28 mouse cellular contexts compared by ENCODE assay signal in genomic region chr9:21318792-21319191, GRCm38 (mm10). TPM values are rescaled to one million over a fixed set of nuclear protein-coding genes. Genes with fewer than 3 reads are reported as not detected.
DNase-seq lines count a peak whose midpoint lies in the region; ATAC-seq and TF ChIP-seq lines count a peak whose summit lies in the region.
"Had no signal": no experiment of that assay in that cellular context is flagged by ENCODE, and none has a peak within 500 bp of the region (broad histone marks: within the 10 kb centered on the region; RNA-seq: fewer than 3 reads in every experiment).

No protein-coding gene starts in this region.

- H3K4me3 ChIP-seq in megakaryocyte, embryonic 14.5 days (replicated peaks), result peak overlapping the region; percentile 31
- no peak overlapping the region for H3K4me3 ChIP-seq in liver, postnatal 0 days (ENCODE audit: low read depth, low read length)
- no peak overlapping the region for H3K4me3 ChIP-seq in intestine, embryonic 15.5 days (replicated peaks)
- H3K4me3 ChIP-seq: embryonic facial prominence, embryonic 13.5 days; forebrain, embryonic 10.5 days; forebrain, embryonic 15.5 days; gastrocnemius, adult 2 months; hindbrain, embryonic 13.5 days; midbrain, embryonic 13.5 days had no signal

- no peak for TF ChIP-seq EP300 in liver, postnatal 0 days (IDR thresholded peaks at IDR 0.05; ENCODE audit: low read depth)

- no peak for TF ChIP-seq CTCF in liver, postnatal 0 days (IDR thresholded peaks at IDR 0.05; ENCODE audit: low read depth)

- WGBS in liver, postnatal 0 days (ENCODE audit: insufficient replicate concordance), result 56% methylated on average over 6 of the region's 6 CpGs
- WGBS in intestine, embryonic 15.5 days, result 86% methylated on average over 6 of the region's 6 CpGs

- ATAC-seq in megakaryocyte, adult 5-6 weeks (ENCODE audit: poor library complexity, severe bottlenecking), result no peak
- no peak for ATAC-seq in liver, postnatal 0 days
- no peak for ATAC-seq in intestine, embryonic 15.5 days
- ATAC-seq: CD4-positive, CD25-positive, alpha-beta regulatory T cell, adult 4 months; forebrain, embryonic 15.5 days; midbrain, embryonic 13.5 days had no signal

- peaks cover 61% of the 10 kb centered on the region for H3K4me1 ChIP-seq in megakaryocyte, embryonic 14.5 days
- H3K4me1 ChIP-seq in liver, postnatal 0 days (ENCODE audit: insufficient read depth), result peaks cover 30% of the 10 kb centered on the region
- H3K4me1 ChIP-seq in intestine, embryonic 15.5 days (replicated peaks), result peaks cover 15% of the 10 kb centered on the region

- H3K27me3 ChIP-seq in megakaryocyte, embryonic 14.5 days (replicated peaks), result no peaks in the 10 kb centered on the region
- no peaks in the 10 kb centered on the region for H3K27me3 ChIP-seq in liver, postnatal 0 days (ENCODE audit: insufficient read depth, low read length)
- H3K27me3 ChIP-seq in intestine, embryonic 15.5 days (replicated peaks), result no peaks in the 10 kb centered on the region
- H3K27me3 ChIP-seq: embryonic facial prominence, embryonic 13.5 days; forebrain, embryonic 15.5 days; hindbrain, embryonic 13.5 days; midbrain, embryonic 13.5 days had no signal

- H3K9ac ChIP-seq in liver, postnatal 0 days (replicated peaks), result no peak overlapping the region
- no peak overlapping the region for H3K9ac ChIP-seq in intestine, embryonic 15.5 days
- H3K9ac ChIP-seq: embryonic facial prominence, embryonic 13.5 days; forebrain, embryonic 15.5 days; hindbrain, embryonic 13.5 days; lung, embryonic 14.5 days; midbrain, embryonic 13.5 days had no signal

- no peak overlapping the region for H3K4me2 ChIP-seq in liver, postnatal 0 days (ENCODE audit: low read depth, low read length)
- no peak overlapping the region for H3K4me2 ChIP-seq in intestine, embryonic 15.5 days (replicated peaks)
- H3K4me2 ChIP-seq: embryonic facial prominence, embryonic 13.5 days; forebrain, embryonic 15.5 days; heart, embryonic 11.5 days; hindbrain, embryonic 13.5 days; lung, embryonic 14.5 days; midbrain, embryonic 13.5 days had no signal

- DNase-seq in 416B (ENCODE audit: low read depth), result peak; percentile 69
- DNase-seq in MEL-GATA-1-ER (ENCODE audit: extremely low read depth, low read depth), result peak; percentile 66
- no peak for DNase-seq in liver, postnatal 0 days
- no peak for DNase-seq in adipocyte (ENCODE audit: low spot score)
- DNase-seq: adrenal gland, postnatal 10 days; cerebellum, adult 11-12 months; cerebellum, adult 9-11 months; gastrocnemius, adult 2 months; gastrocnemius, postnatal 36 days; heart, adult 18-20 months; heart, postnatal 36 days; kidney, adult 11 months; kidney, postnatal 14 days; layer of hippocampus, adult 9-11 months; lung, embryonic 14.5 days; lung, postnatal 14 days; right cerebral cortex, postnatal 14 days; thymus, adult 18-20 months had no signal

- H3K27ac ChIP-seq in liver, postnatal 0 days (ENCODE audit: low read depth), result 0 out of 2 replicates have a peak overlapping the region, but pooled peaks have one; percentile 3
- no peak overlapping the region for H3K27ac ChIP-seq in intestine, embryonic 15.5 days
- H3K27ac ChIP-seq: embryonic facial prominence, embryonic 13.5 days; forebrain, embryonic 10.5 days; forebrain, embryonic 15.5 days; gastrocnemius, adult 2 months; hindbrain, embryonic 13.5 days; midbrain, embryonic 13.5 days had no signal

- H3K36me3 ChIP-seq in megakaryocyte, embryonic 14.5 days (replicated peaks; ENCODE audit: low read length), result peaks cover 3% of the 10 kb centered on the region
- H3K36me3 ChIP-seq in liver, postnatal 0 days (replicated peaks; ENCODE audit: insufficient read depth, low read length), result no peaks in the 10 kb centered on the region; the same call in 1 of the 2 replicates
- no peaks in the 10 kb centered on the region for H3K36me3 ChIP-seq in intestine, embryonic 15.5 days
- H3K36me3 ChIP-seq: embryonic facial prominence, embryonic 13.5 days; forebrain, embryonic 10.5 days; forebrain, embryonic 15.5 days; hindbrain, embryonic 13.5 days; midbrain, embryonic 13.5 days had no signal

- no peaks in the 10 kb centered on the region for H3K9me3 ChIP-seq in megakaryocyte, embryonic 14.5 days
- H3K9me3 ChIP-seq in liver, postnatal 0 days (ENCODE audit: low read length), result no peaks in the 10 kb centered on the region
- H3K9me3 ChIP-seq in intestine, embryonic 15.5 days, result no peaks in the 10 kb centered on the region
- H3K9me3 ChIP-seq: embryonic facial prominence, embryonic 13.5 days; forebrain, embryonic 10.5 days; forebrain, embryonic 15.5 days; hindbrain, embryonic 13.5 days; midbrain, embryonic 13.5 days had no signal

RNA-seq across cellular contexts. Expression of gene Slc44a2, which starts 1.7 kb away (rescaled TPM):
- 46.8 and 61.6 TPM in 2 replicates for polyA plus RNA-seq in megakaryocyte, embryonic 14.5 days (2012; ENCODE audit: insufficient read depth, low replicate concordance)
- 112 and 124 TPM in 2 replicates for total RNA-seq in megakaryocyte, adult 5-6 weeks (2015)
- total RNA-seq in megakaryocyte, adult 5-6 weeks (2017), result 101 and 116 TPM in 2 replicates
- 12.8 and 14.4 TPM in 2 replicates for polyA plus RNA-seq in liver, postnatal 0 days (2015; fragmentation: Nextera tagmentation; extraction: Ambion mirVana)
- 48.1 and 52.0 TPM in 2 replicates for polyA plus RNA-seq in intestine, embryonic 15.5 days (2015; fragmentation: Nextera tagmentation; extraction: Ambion mirVana)

RNA-seq across cellular contexts. Expression of gene Ap1m2, which starts 6.7 kb away (rescaled TPM):
- polyA plus RNA-seq in megakaryocyte, embryonic 14.5 days (2012; ENCODE audit: insufficient read depth, low replicate concordance), result not detected in 2 replicates
- 0.31 and 0.32 TPM in 2 replicates for total RNA-seq in megakaryocyte, adult 5-6 weeks (2015)
- total RNA-seq in megakaryocyte, adult 5-6 weeks (2017), result 0.92 and 1.6 TPM in 2 replicates
- polyA plus RNA-seq in liver, postnatal 0 days (2015; fragmentation: Nextera tagmentation; extraction: Ambion mirVana), result 0.32 and 0.54 TPM in 2 replicates
- 106 and 115 TPM in 2 replicates for polyA plus RNA-seq in intestine, embryonic 15.5 days (2015; fragmentation: Nextera tagmentation; extraction: Ambion mirVana)
- total RNA-seq: gastrocnemius, adult 2 months; gastrocnemius, postnatal 36 days; heart, adult 18-20 months; heart, postnatal 36 days had no signal

RNA-seq across cellular contexts. Expression of gene Cdkn2d, which starts 27.6 kb away (rescaled TPM):
- 94.7 and 248 TPM in 2 replicates for polyA plus RNA-seq in megakaryocyte, embryonic 14.5 days (2012; ENCODE audit: insufficient read depth, low replicate concordance)
- 132 and 138 TPM in 2 replicates for total RNA-seq in megakaryocyte, adult 5-6 weeks (2015)
- 65.6 and 75.3 TPM in 2 replicates for total RNA-seq in megakaryocyte, adult 5-6 weeks (2017)
- polyA plus RNA-seq in liver, postnatal 0 days (2015; fragmentation: Nextera tagmentation; extraction: Ambion mirVana), result 74.3 and 76.6 TPM in 2 replicates
- 38.4 and 42.1 TPM in 2 replicates for polyA plus RNA-seq in intestine, embryonic 15.5 days (2015; fragmentation: Nextera tagmentation; extraction: Ambion mirVana)

RNA-seq across cellular contexts. Expression of gene Kri1, which starts 31.0 kb away (rescaled TPM):
- polyA plus RNA-seq in megakaryocyte, embryonic 14.5 days (2012; ENCODE audit: insufficient read depth, low replicate concordance), result 32.6 and 47.4 TPM in 2 replicates
- 28.0 and 28.4 TPM in 2 replicates for total RNA-seq in megakaryocyte, adult 5-6 weeks (2015)
- 53.6 and 76.9 TPM in 2 replicates for total RNA-seq in megakaryocyte, adult 5-6 weeks (2017)
- polyA plus RNA-seq in liver, postnatal 0 days (2015; fragmentation: Nextera tagmentation; extraction: Ambion mirVana), result 4.7 and 5.3 TPM in 2 replicates
- polyA plus RNA-seq in intestine, embryonic 15.5 days (2015; fragmentation: Nextera tagmentation; extraction: Ambion mirVana), result 11.1 and 15.4 TPM in 2 replicates

RNA-seq across cellular contexts. Expression of gene Ilf3, which starts 48.9 kb away (rescaled TPM):
- 55.5 and 62.9 TPM in 2 replicates for polyA plus RNA-seq in megakaryocyte, embryonic 14.5 days (2012; ENCODE audit: insufficient read depth, low replicate concordance)
- total RNA-seq in megakaryocyte, adult 5-6 weeks (2015), result 21.7 and 22.9 TPM in 2 replicates
- 42.0 and 42.5 TPM in 2 replicates for total RNA-seq in megakaryocyte, adult 5-6 weeks (2017)
- 19.1 and 23.5 TPM in 2 replicates for polyA plus RNA-seq in liver, postnatal 0 days (2015; fragmentation: Nextera tagmentation; extraction: Ambion mirVana)
- 143 and 150 TPM in 2 replicates for polyA plus RNA-seq in intestine, embryonic 15.5 days (2015; fragmentation: Nextera tagmentation; extraction: Ambion mirVana)

Comparison
In these comparisons a context has a peak if more than half of its experiments do, and no peak if none do; other contexts are left out.
1. DNase-seq: peak in 416B (single experiment) and MEL-GATA-1-ER (single experiment); none in liver, postnatal 0 days (single experiment) and adipocyte (single experiment).
2. RNA of gene Ap1m2, which starts 6.7 kb away (polyA plus RNA-seq): 106 to 115 TPM in intestine, embryonic 15.5 days; 0.32 to 0.54 TPM in liver, postnatal 0 days and not detected in megakaryocyte, embryonic 14.5 days; every median in the first group is over 10 times any median in the second.